Mouse (Mus musculus) liver, postnatal 0 days (tissue): ENCODE measurements around the gene Irs3. TPM values are rescaled to one million over a fixed set of nuclear protein-coding genes. Genes with fewer than 3 reads are reported as not detected.
"Not testable (repeated sequence)": the region's sequence is repeated elsewhere in the genome, so short reads cannot be mapped to it uniquely, and the experiment has no call there.

Experiments used
- ATAC-seq: fragments of 200-750 bp; cut with Nextera tagmentation; 2 replicates; pipeline ENCODE4 v1.8.0; 2017; ENCODE audit warnings: mild to moderate bottlenecking, moderate library complexity
- DNase-seq: peaks from one replicate; pipeline ENCODE4 v3.0.0-alpha.2; 2016
- H3K27ac ChIP-seq: fragments of 300-500 bp; sonication (generic); 2 replicates; pipeline ENCODE4 v1.5.1; 2014; ENCODE audit warnings: antibody characterized with exemption, moderate library complexity, mild to moderate bottlenecking, low read depth
- H3K27me3 ChIP-seq: fragments of 300-500 bp; sonication (generic); 2 replicates; pipeline ENCODE4 v1.6.1; 2014; ENCODE audit warnings: low read length, control low read depth, mixed read lengths; ENCODE audit not compliant: insufficient read depth
- H3K36me3 ChIP-seq: fragments of 300-500 bp; sonication (generic); replicated peaks from 2 replicates; pipeline ENCODE4 v1.6.1; 2014; ENCODE audit warnings: mild to moderate bottlenecking, control low read depth, low read length, moderate library complexity, mixed read lengths; ENCODE audit not compliant: insufficient read depth
- H3K4me1 ChIP-seq: fragments of 300-500 bp; sonication (generic); 2 replicates; pipeline ENCODE4 v1.6.1; 2014; ENCODE audit warnings: antibody characterized with exemption, mild to moderate bottlenecking, control low read depth; ENCODE audit not compliant: insufficient read depth
- H3K4me2 ChIP-seq: fragments of 300-500 bp; sonication (generic); 2 replicates; pipeline ENCODE4 v1.6.1; 2014; ENCODE audit warnings: low read depth, mild to moderate bottlenecking, low read length, moderate library complexity, mixed read lengths
- H3K4me3 ChIP-seq: fragments of 300-500 bp; sonication (generic); 2 replicates; pipeline ENCODE4 v1.5.1; 2014; ENCODE audit warnings: low read depth, low read length
- H3K9ac ChIP-seq: fragments of 300-500 bp; sonication (generic); replicated peaks from 2 replicates; pipeline ENCODE4 v1.6.1; 2014; ENCODE audit warnings: mild to moderate bottlenecking, moderate library complexity
- H3K9me3 ChIP-seq: fragments of 300-500 bp; sonication (generic); 2 replicates; pipeline ENCODE4 v1.6.1; 2016; ENCODE audit warnings: mild to moderate bottlenecking, control low read depth, low read length, mixed read lengths
- CTCF ChIP-seq: sonication (generic); IDR thresholded peaks from 2 replicates; pipeline ENCODE4 v1.5.1; 2016; ENCODE audit warnings: antibody characterized with exemption, low read depth
- EP300 ChIP-seq: IDR thresholded peaks from 2 replicates; pipeline ENCODE4 v1.6.1; 2016; ENCODE audit warnings: antibody characterized with exemption, low read depth, mild to moderate bottlenecking
- WGBS: fragments of 180-500 bp; shearing (Covaris S2); extraction: QIAGEN DNeasy Blood & Tissue Kit; methylation state at CpG from one replicate; pipeline ENCODE4 v1.1.7; 2014; ENCODE audit not compliant: insufficient replicate concordance; 5-methylcytosine and 5-hydroxymethylcytosine counted together
- polyA plus RNA-seq: library from polyadenylated mRNA; unstranded; fragments of >200 nt; fragmentation: Nextera tagmentation; extraction: Ambion mirVana; gene quantifications from 2 replicates; pipeline ENCODE4 v1.2.1, GENCODE M21; 2015

The Irs3 gene
- polyA plus RNA-seq, 1 experiment from 2014 or later: not detected

DNA sequence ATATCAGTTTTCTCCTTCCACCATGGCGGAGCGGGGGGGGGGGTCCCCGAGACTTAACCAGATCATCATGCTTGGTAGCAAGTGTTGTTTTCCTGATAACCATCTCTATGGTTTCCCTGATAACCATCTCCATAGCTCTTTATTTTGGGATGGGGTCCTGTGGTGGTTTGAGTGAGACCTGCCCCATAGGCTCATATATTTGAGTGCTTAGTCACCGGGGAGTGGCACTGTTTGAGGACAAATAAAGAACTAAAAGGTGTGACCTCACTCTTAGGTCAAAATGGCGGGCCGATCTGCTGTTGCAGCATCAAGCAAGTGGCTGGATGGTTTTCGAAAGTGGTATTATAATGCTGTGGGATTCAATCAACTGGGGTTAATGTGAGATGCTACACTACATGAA, 30.2 kb downstream of the Irs3 start:
- Histone ChIP-seq H3K36me3 (no peaks in the 10 kb centered on the region), H3K27me3 (no peaks in the 10 kb centered on the region), H3K27ac (no peak overlapping the region), H3K9ac (no peak overlapping the region), H3K4me1 (peaks cover 16% of the 10 kb centered on the region), H3K4me2 (no peak overlapping the region), H3K4me3 (no peak overlapping the region), H3K9me3 (no peaks in the 10 kb centered on the region)
- TF ChIP-seq CTCF (no peak), EP300 (no peak)
- 72% methylated on average over 7 of the region's 7 CpGs for WGBS
- DNase-seq (no peak), ATAC-seq (peak; percentile 30; the same call in 1 of the 2 replicates)

DNA sequence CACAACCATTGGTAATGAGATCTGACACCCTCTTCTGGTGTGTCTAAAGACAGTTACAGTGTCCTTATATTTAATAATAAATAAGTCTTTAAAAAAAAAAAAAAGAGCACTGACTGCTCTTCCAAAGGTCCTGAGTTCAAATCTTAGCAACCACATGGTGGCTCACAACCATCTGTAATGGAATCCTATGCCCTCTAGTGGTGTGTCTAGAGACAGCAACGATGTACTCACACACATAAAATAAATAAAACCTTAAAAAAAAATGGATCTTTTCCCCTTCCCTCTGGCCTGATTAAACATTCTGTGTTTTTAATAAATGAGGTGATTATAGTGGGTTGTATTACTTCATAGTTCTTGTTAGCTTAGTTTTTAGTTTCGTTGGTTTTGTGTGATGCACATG, 30.6 kb downstream of the Irs3 start:
- WGBS: 82% methylated on average over 2 of the region's 2 CpGs
- not testable (repeated sequence) for H3K4me3 ChIP-seq, H3K27ac ChIP-seq, H3K36me3 ChIP-seq, H3K27me3 ChIP-seq, H3K9me3 ChIP-seq, H3K4me2 ChIP-seq, H3K9ac ChIP-seq, ATAC-seq, DNase-seq
- TF ChIP-seq CTCF: 0 out of 2 replicates have a peak, but pooled peaks have one; percentile 8
- peaks cover 16% of the 10 kb centered on the region for H3K4me1 ChIP-seq

DNA sequence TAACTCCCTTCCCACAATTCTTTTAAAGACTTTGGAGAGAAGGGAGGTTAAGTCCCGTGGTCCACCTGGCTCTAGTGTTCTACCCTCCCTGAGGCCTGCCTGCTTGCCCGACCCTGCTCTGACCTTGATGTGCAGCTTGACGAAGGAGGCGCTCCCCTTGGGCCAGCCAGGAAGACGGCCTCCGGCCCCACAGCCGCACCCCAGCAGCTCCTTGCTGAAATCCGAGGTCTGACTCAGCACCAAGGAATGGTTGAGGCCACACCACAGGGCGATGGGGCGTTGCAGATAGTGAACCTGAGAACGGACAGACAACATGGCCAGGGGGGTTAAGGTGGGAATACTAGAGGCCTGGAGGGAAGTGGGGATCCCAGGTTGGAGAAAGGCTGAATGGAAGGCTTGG, 32.0 kb downstream of the Irs3 start, which contains the start of gene Pcolce:
Gene Pcolce, minus strand, starts transcription at position 235 of the 400 bp plus-strand sequence.
- 63% methylated on average over 11 of the region's 11 CpGs for WGBS
- no peak for TF ChIP-seq EP300
- TF ChIP-seq CTCF: no peak
- H3K9ac ChIP-seq: no peak within 1 kb of the TSS
- no peak for DNase-seq
- no peaks in the 10 kb centered on the region for H3K9me3 ChIP-seq
- H3K27me3 ChIP-seq: no peaks in the 10 kb centered on the region
- H3K4me3 ChIP-seq: no peak within 1 kb of the TSS
- H3K4me1 ChIP-seq: peaks cover 20% of the 10 kb centered on the region
- no peak for ATAC-seq
- H3K4me2 ChIP-seq: no peak within 1 kb of the TSS
- H3K27ac ChIP-seq: no peak within 1 kb of the TSS
- H3K36me3 ChIP-seq: no peaks in the 10 kb centered on the region

DNA sequence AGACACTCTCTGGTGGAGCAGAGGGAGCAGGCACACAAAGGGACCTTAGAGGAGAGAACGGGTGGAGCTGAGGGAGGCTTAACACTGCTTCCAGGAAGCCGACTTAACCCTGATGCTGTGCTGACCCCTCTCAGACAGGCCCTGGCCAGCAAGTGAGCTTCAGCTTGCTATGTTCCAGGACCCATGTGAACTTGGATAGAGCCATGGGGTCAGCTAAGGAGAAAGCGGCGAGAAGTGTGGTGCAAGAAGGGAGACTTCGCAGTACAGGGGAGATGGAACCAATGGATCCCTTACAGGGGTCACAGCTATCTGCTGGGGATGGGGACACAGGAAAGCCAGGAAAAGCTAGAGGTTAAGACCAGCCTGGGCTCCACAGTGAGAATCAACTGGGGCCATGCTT, 32.4 kb downstream of the Irs3 start:
- 78% methylated on average over 5 of the region's 5 CpGs for WGBS
- Histone ChIP-seq H3K27ac (no peak overlapping the region), H3K4me1 (peaks cover 20% of the 10 kb centered on the region), H3K27me3 (no peaks in the 10 kb centered on the region), H3K9ac (no peak overlapping the region), H3K4me2 (no peak overlapping the region), H3K9me3 (no peaks in the 10 kb centered on the region), H3K36me3 (no peaks in the 10 kb centered on the region), H3K4me3 (no peak overlapping the region)
- DNase-seq: no peak
- TF ChIP-seq CTCF (no peak), EP300 (no peak)
- no peak for ATAC-seq

DNA sequence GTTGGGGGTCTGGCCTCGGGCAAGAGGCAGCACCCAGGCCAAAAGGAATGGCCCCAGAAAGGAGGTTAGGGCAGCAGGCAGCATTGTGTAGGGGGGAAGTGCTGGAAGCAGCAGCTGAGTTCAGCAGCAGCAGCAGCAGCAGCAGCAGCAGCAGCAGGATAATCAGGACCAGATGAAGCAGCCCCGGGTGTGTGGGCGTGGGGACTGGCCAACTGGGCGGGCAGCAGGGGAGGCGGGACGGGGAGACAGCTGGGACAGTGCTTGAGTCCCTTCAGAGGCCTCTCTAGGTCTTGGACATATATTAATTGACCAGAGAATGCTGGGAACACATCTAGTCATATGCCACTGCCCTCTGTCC, 34.3 kb downstream of the Irs3 start:
- Histone ChIP-seq H3K27me3 (no peaks in the 10 kb centered on the region), H3K9me3 (no peaks in the 10 kb centered on the region), H3K4me3 (no peak overlapping the region), H3K4me1 (peaks cover 20% of the 10 kb centered on the region), H3K36me3 (no peaks in the 10 kb centered on the region), H3K27ac (peak overlapping the region; percentile 48; the same call in 1 of the 2 replicates), H3K4me2 (peak overlapping the region; percentile 45), H3K9ac (peak overlapping the region; percentile 18)
- DNase-seq (peak; percentile 44), ATAC-seq (0 out of 2 replicates have a peak, but pooled peaks have one; percentile 37)
- TF ChIP-seq EP300: no peak
- no peak for TF ChIP-seq CTCF
- 31% methylated on average over 6 of the region's 6 CpGs for WGBS

DNA sequence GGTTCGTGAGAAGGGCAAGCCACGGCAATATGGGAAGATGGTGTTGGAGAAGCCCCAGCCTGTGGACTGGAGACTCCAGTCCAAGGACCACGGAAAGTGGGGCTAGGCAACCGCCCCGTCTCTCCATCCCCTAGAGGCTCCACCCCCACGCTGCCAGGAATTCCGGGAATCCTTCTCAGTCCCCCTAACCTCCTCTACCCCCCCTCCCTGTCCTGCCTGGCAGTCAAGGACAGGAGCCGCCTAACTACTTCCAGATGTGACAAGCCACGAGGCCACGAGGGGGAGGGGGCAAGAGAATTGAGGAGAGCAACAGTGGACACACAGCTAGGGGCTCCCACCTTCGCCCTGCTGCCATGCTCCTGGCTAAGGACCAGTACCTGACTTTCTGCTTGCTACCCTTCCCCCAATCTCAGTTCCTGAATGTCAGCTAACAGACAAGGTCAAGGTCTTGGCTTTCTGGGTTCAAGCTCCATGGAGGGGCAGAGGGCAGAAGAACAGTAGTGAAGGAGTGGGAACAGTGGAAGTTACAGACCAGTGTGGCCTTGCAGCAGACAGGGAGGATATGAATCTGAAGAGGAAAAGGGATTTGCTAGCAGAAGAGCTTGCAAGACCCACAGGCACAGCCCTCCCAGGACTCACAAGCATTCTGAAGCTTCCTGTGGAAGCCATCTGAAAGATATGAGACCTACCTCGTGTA, 34.8 kb downstream of the Irs3 start:
- H3K27me3 ChIP-seq: no peaks in the 10 kb centered on the region
- H3K27ac ChIP-seq: peak overlapping the region; percentile 48; the same call in 1 of the 2 replicates
- DNase-seq (peak; percentile 43), ATAC-seq (peak; percentile 26)
- H3K9me3 ChIP-seq: no peaks in the 10 kb centered on the region
- no peaks in the 10 kb centered on the region for H3K36me3 ChIP-seq
- TF ChIP-seq CTCF (no peak), EP300 (no peak)
- H3K4me3 ChIP-seq: no peak overlapping the region
- H3K4me2 ChIP-seq: peak overlapping the region; percentile 45
- H3K9ac ChIP-seq: peak overlapping the region; percentile 18; the same call in 1 of the 2 replicates
- WGBS: 36% methylated on average over 12 of the region's 12 CpGs
- H3K4me1 ChIP-seq: peaks cover 20% of the 10 kb centered on the region
